Mouse (Mus musculus) testis, adult 2 months (tissue): ENCODE measurements around the gene Foxn3. TPM values are rescaled to one million over a fixed set of nuclear protein-coding genes. Genes with fewer than 3 reads are reported as not detected.

Experiments
- H3K27ac ChIP-seq: fragments of 200-500 bp; 2 replicates; pipeline ENCODE4 v1.5.1; 2012; ENCODE audit warnings: low read depth, low read length; ENCODE audit not compliant: control insufficient read depth, insufficient read depth
- H3K27me3 ChIP-seq: fragments of 200-500 bp; 2 replicates; pipeline ENCODE4 v1.6.1; 2012; ENCODE audit warnings: mild to moderate bottlenecking, low read length, moderate library complexity; ENCODE audit not compliant: control insufficient read depth, insufficient read depth
- H3K36me3 ChIP-seq: fragments of 200-500 bp; 2 replicates; pipeline ENCODE4 v1.6.1; 2012; ENCODE audit warnings: mild to moderate bottlenecking, low read length; ENCODE audit not compliant: control insufficient read depth, insufficient read depth
- H3K4me1 ChIP-seq: fragments of 200-500 bp; 2 replicates; pipeline ENCODE4 v1.6.1; 2012; ENCODE audit warnings: low read length; ENCODE audit not compliant: control insufficient read depth, insufficient read depth
- H3K4me3 ChIP-seq: fragments of 200-500 bp; 2 replicates; pipeline ENCODE4 v1.5.1; 2012; ENCODE audit warnings: low read depth, mild to moderate bottlenecking, low read length, moderate library complexity, mixed read lengths; ENCODE audit not compliant: control insufficient read depth
- CTCF ChIP-seq: fragments of 200-500 bp; IDR thresholded peaks from 2 replicates; pipeline ENCODE4 v1.5.1; 2012; ENCODE audit warnings: low read depth, mild to moderate bottlenecking, inconsistent platforms, low read length, moderate library complexity; ENCODE audit not compliant: control insufficient read depth, insufficient read depth, insufficient replicate concordance
- POLR2A ChIP-seq: fragments of 200-500 bp; IDR thresholded peaks from 2 replicates; pipeline ENCODE4 v1.6.1; 2012; ENCODE audit warnings: low read depth, mild to moderate bottlenecking, inconsistent platforms, low read length, moderate library complexity; ENCODE audit not compliant: control insufficient read depth
- polyA plus RNA-seq: library from polyadenylated mRNA; depleted of rRNA; stranded (reverse); fragments of >200 nt; gene quantifications from 2 replicates; pipeline ENCODE4 v1.2.3, GENCODE M21; 2012; rRNA removed

Foxn3 gene
- 7.3 and 8.2 TPM in 2 replicates for polyA plus RNA-seq

DNA sequence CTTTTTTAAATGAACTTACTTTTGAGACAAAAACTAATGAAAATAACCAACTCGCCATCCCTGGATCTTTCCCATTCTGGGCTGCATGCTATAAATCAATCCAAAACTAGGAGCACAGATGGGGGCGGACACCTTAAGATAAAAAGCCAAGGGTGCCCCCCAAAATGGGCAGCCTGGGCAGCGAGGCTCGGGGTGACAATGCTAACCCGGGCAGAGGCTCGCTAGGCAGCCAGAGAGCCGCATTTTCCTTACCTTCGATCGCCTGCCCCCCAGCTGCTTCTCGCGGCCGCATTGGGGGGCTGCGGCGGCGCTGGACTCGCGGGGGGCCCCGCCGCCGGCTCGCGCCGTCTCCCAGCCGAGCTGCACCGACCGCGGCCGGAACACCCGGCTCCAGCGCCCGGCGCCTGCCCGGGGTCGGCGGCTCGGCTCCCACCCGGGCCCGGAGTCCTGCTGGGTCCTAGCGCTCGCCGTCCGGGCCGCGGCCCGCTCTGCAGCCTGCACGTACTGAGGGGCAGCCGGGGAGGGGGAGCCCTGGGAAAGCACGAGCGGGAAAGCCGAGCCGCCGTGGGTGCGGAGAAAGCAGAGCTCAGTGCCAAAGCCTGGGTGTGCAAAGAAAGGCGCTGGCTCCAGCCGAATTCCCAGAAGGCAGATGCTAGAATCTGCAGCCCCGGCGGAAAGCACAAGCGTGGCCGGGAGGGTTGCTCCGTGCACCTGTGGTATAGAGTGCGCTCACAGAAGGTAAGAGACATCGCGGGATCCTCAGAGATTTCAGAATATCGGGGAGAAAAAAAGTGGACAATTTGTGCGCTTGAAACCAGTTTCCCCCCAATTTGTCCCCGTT, at the start of gene Foxn3:
Gene Foxn3 (minus strand): TSS at position 364 of the 841 bp plus-strand sequence.
- H3K27me3 ChIP-seq: no peaks in the 10 kb centered on the region; the same call in 1 of the 2 replicates
- TF ChIP-seq POLR2A: no peak; the same call in 1 of the 2 replicates
- TF ChIP-seq CTCF: no peak
- H3K4me1 ChIP-seq: peaks cover 9% of the 10 kb centered on the region
- no peaks in the 10 kb centered on the region for H3K36me3 ChIP-seq
- H3K4me3 ChIP-seq: peak within 1 kb of the TSS; percentile 89
- peak within 1 kb of the TSS; percentile 80 for H3K27ac ChIP-seq

DNA sequence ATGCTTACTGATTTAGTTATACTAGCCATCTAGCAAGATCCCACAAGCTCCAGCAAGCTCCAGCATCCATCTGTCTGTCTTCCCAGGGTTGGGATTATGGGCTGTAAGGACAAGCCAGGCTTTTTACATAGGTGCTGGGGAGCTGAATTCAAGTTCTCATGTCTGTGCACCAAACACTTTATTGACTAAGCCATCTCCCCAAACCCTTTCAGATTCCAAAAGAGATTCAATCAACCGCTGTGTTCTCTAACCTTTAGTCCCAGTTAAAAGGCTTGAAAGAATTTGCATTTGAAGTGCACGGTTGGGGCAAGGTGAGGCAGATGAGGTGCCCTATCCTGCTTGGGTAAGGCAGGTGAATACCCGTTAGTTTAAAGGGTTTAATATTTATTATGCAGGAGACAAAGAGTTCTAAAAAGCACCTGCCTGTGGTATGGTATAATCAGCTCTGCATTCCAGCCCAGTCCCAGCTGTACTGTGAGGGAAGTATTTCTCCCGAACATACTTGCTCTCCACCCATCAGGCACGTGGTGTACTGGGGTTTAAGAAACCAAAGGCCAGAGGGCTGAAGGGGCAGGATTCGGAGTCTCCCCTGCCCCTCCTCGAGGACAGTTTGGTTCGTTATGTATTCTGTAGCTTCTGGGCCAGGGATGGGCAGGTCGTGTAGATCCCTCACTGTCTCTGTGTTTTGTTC, 48.9 kb upstream of the Foxn3 start:
- TF ChIP-seq CTCF: no peak
- no peak for TF ChIP-seq POLR2A
- H3K36me3 ChIP-seq: no peaks in the 10 kb centered on the region
- no peaks in the 10 kb centered on the region for H3K4me1 ChIP-seq
- no peak overlapping the region for H3K4me3 ChIP-seq
- no peak overlapping the region for H3K27ac ChIP-seq
- H3K27me3 ChIP-seq: no peaks in the 10 kb centered on the region

DNA sequence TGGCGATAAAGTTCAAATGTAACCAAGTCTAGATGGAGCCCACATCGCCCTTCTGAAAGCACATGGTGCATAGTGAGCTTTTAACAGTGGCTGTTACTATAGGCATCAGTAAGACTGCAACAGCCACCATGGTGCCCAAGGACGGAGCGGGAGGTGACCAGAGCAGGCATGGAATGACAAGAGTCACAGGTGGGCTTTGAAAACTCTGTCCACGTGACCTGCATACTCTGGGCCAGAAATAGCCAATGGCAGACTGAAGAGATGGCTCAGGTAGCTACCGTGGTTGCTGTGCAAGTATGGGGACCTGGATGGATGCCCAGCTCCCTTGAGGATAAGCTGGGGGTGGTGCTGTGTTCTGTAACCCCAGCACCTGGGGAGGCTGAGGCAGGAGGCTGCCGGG, 47.5 kb upstream of the Foxn3 start:
- H3K27me3 ChIP-seq: no peaks in the 10 kb centered on the region
- no peaks in the 10 kb centered on the region for H3K4me1 ChIP-seq
- no peak overlapping the region for H3K27ac ChIP-seq
- no peaks in the 10 kb centered on the region for H3K36me3 ChIP-seq
- TF ChIP-seq CTCF: no peak
- TF ChIP-seq POLR2A: no peak
- H3K4me3 ChIP-seq: no peak overlapping the region

DNA sequence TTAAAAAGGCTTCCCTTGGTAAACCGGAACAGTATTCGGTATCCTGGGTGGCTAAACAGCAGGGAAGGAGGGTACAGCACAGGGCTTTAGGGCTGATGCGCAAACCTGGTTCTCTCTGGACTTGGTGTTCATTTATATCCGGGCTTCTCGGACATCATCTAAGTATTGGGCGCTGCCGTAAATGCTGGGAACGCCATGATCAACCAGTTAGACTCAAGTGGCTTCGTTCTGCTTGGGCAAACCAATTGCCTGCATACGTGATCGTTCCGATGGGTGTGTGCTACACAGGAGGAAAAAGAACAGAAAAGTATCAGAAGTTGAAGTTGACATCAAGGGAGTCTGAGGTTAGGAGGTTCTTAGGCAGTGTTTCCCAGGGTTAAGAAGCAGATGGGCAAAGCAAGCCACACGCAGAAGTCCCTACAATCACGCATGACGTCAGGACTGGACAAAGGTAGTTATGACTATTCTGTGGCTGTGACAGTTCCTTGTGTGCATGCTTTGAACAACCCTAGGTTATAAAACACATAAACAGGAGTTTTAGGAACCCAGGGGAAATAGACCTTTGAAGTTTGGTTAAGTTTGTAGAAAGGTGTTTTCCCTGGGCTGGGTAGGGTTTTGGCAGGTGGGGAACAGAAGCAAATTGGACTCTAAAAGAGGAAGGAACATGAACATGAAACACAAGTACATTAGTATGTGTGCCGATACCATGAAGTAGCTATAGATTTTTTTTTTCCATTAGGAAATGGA, 46.9 kb upstream of the Foxn3 start:
- no peak overlapping the region for H3K4me3 ChIP-seq
- H3K27me3 ChIP-seq: no peaks in the 10 kb centered on the region

DNA sequence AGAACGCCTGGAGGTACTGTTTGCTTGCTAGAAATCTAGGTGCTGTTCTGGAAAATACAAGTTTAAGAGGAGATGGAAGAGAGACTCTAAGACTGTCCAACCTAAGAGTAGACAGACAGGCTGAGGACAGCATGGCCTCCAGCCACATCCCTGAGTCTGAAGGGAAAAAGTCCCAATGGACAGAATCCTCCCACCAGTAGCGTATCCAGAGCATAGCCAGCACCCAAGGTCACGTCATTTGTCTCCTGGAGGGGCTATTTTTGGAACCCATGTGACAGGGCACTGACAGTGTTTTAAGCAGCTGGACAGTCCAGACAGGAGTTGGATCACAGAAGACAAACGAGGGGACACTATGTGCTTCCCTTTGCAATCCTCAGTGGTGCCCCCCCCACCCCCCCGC, 46.3 kb upstream of the Foxn3 start:
- no peaks in the 10 kb centered on the region for H3K27me3 ChIP-seq
- H3K4me1 ChIP-seq: no peaks in the 10 kb centered on the region
- no peaks in the 10 kb centered on the region for H3K36me3 ChIP-seq
- TF ChIP-seq CTCF: no peak
- no peak for TF ChIP-seq POLR2A
- no peak overlapping the region for H3K27ac ChIP-seq
- H3K4me3 ChIP-seq: no peak overlapping the region

More for the DNA sequence above, 46.9 kb upstream of the Foxn3 start:
- TF ChIP-seq CTCF: no peak
- TF ChIP-seq POLR2A: no peak
- H3K27ac ChIP-seq: no peak overlapping the region
- no peaks in the 10 kb centered on the region for H3K36me3 ChIP-seq
- no peaks in the 10 kb centered on the region for H3K4me1 ChIP-seq

DNA sequence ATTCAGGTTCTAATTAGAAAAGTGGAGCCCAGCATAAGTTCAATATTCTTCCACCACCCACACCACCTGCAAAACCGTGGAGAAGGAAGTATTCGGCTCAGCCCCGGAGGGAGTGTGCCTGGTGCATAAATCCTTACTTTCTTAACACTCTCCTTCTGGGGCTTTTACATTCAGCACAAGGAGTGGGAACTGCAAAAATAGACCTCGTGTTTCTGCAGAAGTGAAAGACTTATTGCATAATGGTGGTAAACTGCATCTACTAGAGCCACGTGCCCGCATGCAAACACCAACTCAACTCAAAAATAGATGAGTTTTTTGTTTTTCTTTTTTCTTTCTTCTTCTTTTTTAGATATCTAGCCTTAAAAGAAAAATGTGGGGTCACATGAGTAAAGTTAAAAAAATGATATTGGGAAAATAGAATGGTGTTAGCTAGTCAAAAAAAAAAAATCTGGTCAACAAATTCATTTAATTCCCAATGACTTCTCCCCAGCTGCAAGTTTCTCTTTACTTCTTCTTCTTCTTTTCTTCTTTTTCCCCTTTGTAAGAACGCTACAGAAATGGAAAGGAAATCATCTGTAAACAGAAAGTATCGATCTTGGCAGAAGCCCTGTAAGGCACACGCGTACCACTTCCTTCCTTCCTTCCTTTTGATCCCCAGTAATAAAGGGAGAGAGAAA, 45.0 kb upstream of the Foxn3 start:
- TF ChIP-seq CTCF (no peak), POLR2A (no peak)
- Histone ChIP-seq H3K4me3 (no peak overlapping the region), H3K27ac (no peak overlapping the region), H3K27me3 (no peaks in the 10 kb centered on the region), H3K4me1 (no peaks in the 10 kb centered on the region), H3K36me3 (no peaks in the 10 kb centered on the region)
